Mouse (Mus musculus) olfactory bulb, adult 2 months (tissue): ENCODE data around the gene Fam160a1.

ENCODE experiments used
- CTCF ChIP-seq: fragments of 200-500 bp; IDR thresholded peaks from 2 replicates; pipeline ENCODE4 v1.5.1; 2012; ENCODE audit warnings: low read depth, mild to moderate bottlenecking, low read length, moderate library complexity; ENCODE audit not compliant: insufficient read depth
- POLR2A ChIP-seq: fragments of 200-500 bp; IDR thresholded peaks from 2 replicates; pipeline ENCODE4 v1.6.1; 2012; ENCODE audit warnings: mild to moderate bottlenecking, low read depth, low read length, moderate library complexity; ENCODE audit not compliant: insufficient read depth

GRCm38 (mm10) chr3:85817191-85817590 is at the start of gene Fam160a1:
- TF ChIP-seq CTCF (no peak), POLR2A (no peak)
